ENCODE assay signal across 8 mouse cellular contexts in genomic region chr1:82320456-82320855, GRCm38 (mm10). TPM values are rescaled to one million over a fixed set of nuclear protein-coding genes. Genes with fewer than 3 reads are reported as not detected.
A peak's percentile ranks its signal among the peaks of the same experiment; 100 is the strongest.
DNase-seq lines count a peak whose midpoint lies in the region; ATAC-seq lines count a peak whose summit lies in the region.
"Had no signal": no experiment of that assay in that cellular context is flagged by ENCODE, and none has a peak within 500 bp of the region (broad histone marks: within the 10 kb centered on the region; RNA-seq: fewer than 3 reads in every experiment).

No protein-coding gene starts in this region.

- no peak for ATAC-seq in hindbrain, embryonic 11.5 days (ENCODE audit: low FRiP score)
- no peak for ATAC-seq in megakaryocyte, adult 5-6 weeks (ENCODE audit: poor library complexity, severe bottlenecking)

- H3K27me3 ChIP-seq in hindbrain, embryonic 11.5 days (ENCODE audit: control insufficient read depth, insufficient read depth, low read length): no peaks in the 10 kb centered on the region

- H3K4me1 ChIP-seq in hindbrain, embryonic 11.5 days (replicated peaks; ENCODE audit: control insufficient read depth, insufficient read depth, low read length): no peaks in the 10 kb centered on the region; the same call in 1 of the 2 replicates

- H3K9ac ChIP-seq in hindbrain, embryonic 11.5 days (ENCODE audit: low read depth, low read length): no peak overlapping the region

- H3K9me3 ChIP-seq in hindbrain, embryonic 11.5 days (ENCODE audit: control insufficient read depth, low read length): no peaks in the 10 kb centered on the region

- WGBS in hindbrain, embryonic 11.5 days: 63% methylated on average over 6 of the region's 6 CpGs

- peak overlapping the region; percentile 75 for H3K27ac ChIP-seq in hindbrain, embryonic 11.5 days (ENCODE audit: low read depth, low read length)

- H3K4me2 ChIP-seq in hindbrain, embryonic 11.5 days (replicated peaks; ENCODE audit: low read depth, low read length): no peak overlapping the region

- DNase-seq in lung, postnatal 10 days: peak; percentile 25
- DNase-seq in lung, postnatal 25 days (ENCODE audit: low spot score): no peak
- DNase-seq in hindbrain, embryonic 11.5 days (ENCODE audit: low spot score): peak; percentile 44
- DNase-seq in layer of hippocampus, postnatal 36 days: peak; percentile 50
- DNase-seq in telencephalon, adult 2 months (ENCODE audit: low read depth, low spot score): peak; percentile 12
- DNase-seq in gastrocnemius, postnatal 14 days: no peak
- DNase-seq: cerebellum, adult 11 months had no signal

- intact Hi-C loops in gastrocnemius, postnatal 14 days (cut with DNase I; ENCODE audit: low total_unique reads): no loop called here

- no peaks in the 10 kb centered on the region for H3K36me3 ChIP-seq in hindbrain, embryonic 11.5 days (ENCODE audit: control insufficient read depth, insufficient read depth, low read length)

- H3K4me3 ChIP-seq in hindbrain, embryonic 11.5 days (ENCODE audit: low read depth, low read length): no peak overlapping the region

RNA-seq across cellular contexts. Expression of gene Rhbdd1, which starts 4.2 kb away (rescaled TPM):
- 7.1 and 7.3 TPM in 2 replicates for polyA plus RNA-seq in hindbrain, embryonic 11.5 days (2014; fragmentation: Nextera tagmentation; extraction: Ambion mirVana)
- 1 to 10 TPM; 7.7 to 7.8 TPM for total RNA-seq in layer of hippocampus, postnatal 36 days (2021)
- 13.0 and 14.8 TPM in 2 replicates for total RNA-seq in megakaryocyte, adult 5-6 weeks (2015)
- 16.1 and 16.4 TPM in 2 replicates for total RNA-seq in megakaryocyte, adult 5-6 weeks (2017)
- 1 to 10 TPM; 8.7 to 9.9 TPM for total RNA-seq in gastrocnemius, postnatal 14 days (2021)

RNA-seq across cellular contexts. Expression of gene Irs1, which starts 29.2 kb away (rescaled TPM):
- polyA plus RNA-seq in hindbrain, embryonic 11.5 days (2014; fragmentation: Nextera tagmentation; extraction: Ambion mirVana): 7.4 and 8.7 TPM in 2 replicates
- total RNA-seq in layer of hippocampus, postnatal 36 days (2021): 10 to 100 TPM; 18.2 to 21.4 TPM
- 0.02 and 0.07 TPM in 2 replicates for total RNA-seq in megakaryocyte, adult 5-6 weeks (2015)
- 0.16 TPM in 1 of 2 replicates, not detected in the other for total RNA-seq in megakaryocyte, adult 5-6 weeks (2017)
- 10 to 100 TPM; 43.0 to 60.6 TPM for total RNA-seq in gastrocnemius, postnatal 14 days (2021)

Comparison
In these comparisons a context has a peak if more than half of its experiments do, and no peak if none do; other contexts are left out.
1. DNase-seq: peak in lung, postnatal 10 days (single experiment), hindbrain, embryonic 11.5 days (single experiment), layer of hippocampus, postnatal 36 days (2 of 2) and telencephalon, adult 2 months (single experiment); none in lung, postnatal 25 days (single experiment) and gastrocnemius, postnatal 14 days (single experiment).
2. RNA of gene Irs1, which starts 29.2 kb away (total RNA-seq): 43.0 to 60.6 TPM in gastrocnemius, postnatal 14 days and 18.2 to 21.4 TPM in layer of hippocampus, postnatal 36 days; 0.02 to 0.16 TPM in megakaryocyte, adult 5-6 weeks; every median in the first group is over 10 times any median in the second.